Mouse (Mus musculus): ENCODE measurements around the gene Ctdnep1.

DNA sequence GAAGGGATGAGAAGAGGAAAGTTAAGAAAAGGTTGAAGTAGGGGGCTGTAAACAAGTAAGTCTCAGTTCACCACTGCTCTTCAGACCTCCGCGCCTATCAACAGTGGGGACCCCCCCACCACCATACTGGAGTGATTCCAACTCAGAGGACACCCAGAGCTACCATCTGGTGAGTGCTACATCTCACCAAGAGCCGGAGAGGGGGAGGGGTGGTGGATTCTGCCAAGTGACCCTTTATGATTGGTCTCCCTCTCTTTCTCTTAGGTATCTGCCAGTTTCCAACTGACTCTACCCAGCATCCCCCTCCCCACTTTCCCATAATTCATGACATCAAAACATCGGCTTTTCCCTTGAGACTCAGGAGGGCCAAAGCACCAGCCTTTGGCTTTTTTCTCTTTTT, 40.0 kb upstream of the Ctdnep1 start:
- TF ChIP-seq POLR2A (IDR thresholded peaks at IDR 0.05; ENCODE audit: extremely low read depth, insufficient read depth, low read length): no peak
- no peak for TF ChIP-seq CTCF (IDR thresholded peaks at IDR 0.05; ENCODE audit: extremely low read depth, insufficient read depth, low read length)

Data from cortical plate, adult 2 months (tissue).